Mouse (Mus musculus): ENCODE measurements at regions not wholly inside any gene's neighbourhood (a gene's known extent, or its start where the extent isn't known, plus 50 kb on each side); places are given as distances from the start of the nearest gene placed in this dataset.

DNA sequence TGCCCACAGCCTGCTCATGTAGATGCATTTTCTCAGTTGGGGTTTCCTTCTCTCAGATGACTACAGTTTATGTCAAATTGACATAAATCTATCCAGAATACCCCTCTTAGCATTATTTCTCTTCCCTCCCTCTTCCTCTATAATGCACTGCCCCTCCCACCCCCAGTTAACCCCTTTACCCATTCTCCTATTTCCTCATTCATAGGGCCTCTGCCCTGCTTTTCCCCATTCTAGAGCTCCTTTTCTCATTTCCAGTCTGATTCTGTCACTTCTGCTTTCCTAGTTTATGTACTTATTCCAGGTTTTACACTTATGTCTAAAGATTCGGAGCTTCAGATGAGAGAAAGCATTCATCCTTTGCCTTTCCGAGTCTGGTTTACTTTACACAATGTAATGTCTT, 740.7 kb downstream of the Stpg2 start:
- TF ChIP-seq EP300 (IDR thresholded peaks at IDR 0.05; ENCODE audit: low read length) = no peak
- TF ChIP-seq POLR2AphosphoS2 (IDR thresholded peaks at IDR 0.05; ENCODE audit: low read depth, low read length) = no peak
- no peak for TF ChIP-seq CHD1 (IDR thresholded peaks at IDR 0.05; ENCODE audit: low read depth, low read length)
- TF ChIP-seq CTCF (conservative IDR thresholded peaks at IDR 0.05 in 1 of 2, IDR thresholded peaks at IDR 0.05 in 1 of 2; ENCODE audit: low read depth in 2 of 2, low read length in 2 of 2) = no peak
- no peak for TF ChIP-seq POLR2A (IDR thresholded peaks at IDR 0.05; ENCODE audit: low read depth, low read length)
- no peak for TF ChIP-seq HCFC1 (IDR thresholded peaks at IDR 0.05; ENCODE audit: low read depth, low read length)
- no peak for TF ChIP-seq MAX (IDR thresholded peaks at IDR 0.05; ENCODE audit: low read length)
- no peak for TF ChIP-seq ZNF384 (IDR thresholded peaks at IDR 0.05; ENCODE audit: low read depth, low read length)
- TF ChIP-seq SIN3A (IDR thresholded peaks at IDR 0.05; ENCODE audit: low read length) = no peak
- TF ChIP-seq RCOR1 (conservative IDR thresholded peaks at IDR 0.05; ENCODE audit: low read depth, low read length) = no peak
- no peak for TF ChIP-seq IRF4 (IDR thresholded peaks at IDR 0.05; ENCODE audit: low read depth, low read length)
- no peak for TF ChIP-seq USF1 (IDR thresholded peaks at IDR 0.05; ENCODE audit: low read depth, low read length)
- no peak for TF ChIP-seq ETS1 (conservative IDR thresholded peaks at IDR 0.05; ENCODE audit: low read depth, low read length)

All from CH12.LX (cell line).